Comparison of ENCODE assay signal across 8 mouse cellular contexts in the genomic region with DNA sequence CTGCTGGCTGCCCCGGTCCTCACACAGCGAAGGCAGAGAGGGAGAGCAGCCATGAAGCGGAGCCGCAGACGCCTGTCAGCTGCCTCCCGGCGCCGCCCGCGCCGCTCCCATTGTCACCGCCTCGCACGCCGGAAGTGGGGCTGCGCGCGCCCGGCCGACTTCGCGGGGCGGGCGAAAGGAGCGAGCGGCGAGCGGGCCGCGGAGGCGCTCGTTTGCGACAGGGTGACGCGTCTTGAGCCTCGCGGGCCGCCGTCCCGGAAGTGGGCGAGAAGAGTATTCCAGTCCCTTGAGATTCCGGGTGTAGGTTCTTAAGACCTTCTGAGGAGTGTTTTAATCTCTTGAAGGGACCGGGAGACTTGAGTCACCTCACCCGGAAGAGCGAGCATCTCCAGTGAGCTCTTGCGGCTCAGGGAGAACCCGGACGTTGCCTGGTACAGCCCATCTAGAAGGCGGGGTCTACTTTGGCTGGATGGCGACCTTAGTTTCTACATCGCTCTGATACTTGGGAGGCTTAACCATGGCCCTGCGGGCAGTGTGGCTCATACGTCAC. TPM values are rescaled to one million over a fixed set of nuclear protein-coding genes. Genes with fewer than 3 reads are reported as not detected.
DNase-seq lines count a peak whose midpoint lies in the region; ATAC-seq and TF ChIP-seq lines count a peak whose summit lies in the region.

Gene Exoc5, minus strand, starts transcription at position 380 of the 550 bp plus-strand sequence.

- no peaks in the 10 kb centered on the region for H3K27me3 ChIP-seq in MEL (ENCODE audit: control insufficient read depth in 1 of 2, insufficient read depth in 2 of 2, low read length in 2 of 2)
- no peaks in the 10 kb centered on the region for H3K27me3 ChIP-seq in cerebellum, adult 2 months (ENCODE audit: control insufficient read depth, insufficient read depth, low read length)
- H3K27me3 ChIP-seq in forebrain, postnatal 0 days (ENCODE audit: insufficient read depth, low read length): no peaks in the 10 kb centered on the region
- H3K27me3 ChIP-seq in lung, embryonic 15.5 days: no peaks in the 10 kb centered on the region

- TF ChIP-seq RAD21 in MEL (IDR thresholded peaks at IDR 0.05; ENCODE audit: low read depth, low read length): no peak

- WGBS in cerebellum, adult 2 months: under 1% methylated on average over 53 of the region's 53 CpGs
- under 1% methylated on average over 53 of the region's 53 CpGs for WGBS in forebrain, postnatal 0 days
- under 1% methylated on average over 53 of the region's 53 CpGs for WGBS in lung, embryonic 15.5 days

- peak within 1 kb of the TSS; percentile 70 for H3K4me2 ChIP-seq in forebrain, postnatal 0 days (ENCODE audit: low read depth)
- peak within 1 kb of the TSS; percentile 65 for H3K4me2 ChIP-seq in lung, embryonic 15.5 days

- H3K9me3 ChIP-seq in MEL (replicated peaks; ENCODE audit: insufficient read depth, low read length): no peaks in the 10 kb centered on the region
- H3K9me3 ChIP-seq in forebrain, postnatal 0 days (ENCODE audit: low read length): no peaks in the 10 kb centered on the region
- H3K9me3 ChIP-seq in lung, embryonic 15.5 days: no peaks in the 10 kb centered on the region

- H3K4me1 ChIP-seq in MEL (ENCODE audit: control insufficient read depth in 1 of 2, insufficient read depth in 2 of 2, low read length in 2 of 2): peaks cover 9 to 14% of the 10 kb centered on the region in 2 experiments
- no peaks in the 10 kb centered on the region; the same call in 1 of the 2 replicates for H3K4me1 ChIP-seq in cerebellum, adult 2 months (ENCODE audit: control insufficient read depth, insufficient read depth, low read length)
- H3K4me1 ChIP-seq in forebrain, postnatal 0 days (ENCODE audit: insufficient read depth): peaks cover 16% of the 10 kb centered on the region
- H3K4me1 ChIP-seq in lung, embryonic 15.5 days: peaks cover 18% of the 10 kb centered on the region

- peaks cover 44% of the 10 kb centered on the region for H3K79me2 ChIP-seq in MEL (ENCODE audit: control insufficient read depth, insufficient read depth, low read length, poor library complexity)

- H3K27ac ChIP-seq in MEL (ENCODE audit: control insufficient read depth, low read depth, low read length): peak within 1 kb of the TSS; percentile 96
- peak within 1 kb of the TSS; percentile 93 for H3K27ac ChIP-seq in cerebellum, adult 2 months (ENCODE audit: insufficient read depth, low read length)
- H3K27ac ChIP-seq in forebrain, postnatal 0 days (ENCODE audit: low read depth, low read length): peak within 1 kb of the TSS; percentile 99
- peak within 1 kb of the TSS; percentile 97 for H3K27ac ChIP-seq in lung, embryonic 15.5 days

- H3K36me3 ChIP-seq in MEL (ENCODE audit: control insufficient read depth in 1 of 2, insufficient read depth in 2 of 2, low read length in 2 of 2): peaks cover 0 to 40% of the 10 kb centered on the region in 2 experiments; a peak in 2 of 4 replicates
- no peaks in the 10 kb centered on the region for H3K36me3 ChIP-seq in forebrain, postnatal 0 days (ENCODE audit: insufficient read depth)
- no peaks in the 10 kb centered on the region for H3K36me3 ChIP-seq in lung, embryonic 15.5 days

- H3K4me3 ChIP-seq in MEL (ENCODE audit: control insufficient read depth in 1 of 2, insufficient read depth in 1 of 2, low read depth in 2 of 2, low read length in 2 of 2): peak within 1 kb of the TSS; percentile 90 to 99
- H3K4me3 ChIP-seq in cerebellum, adult 2 months (replicated peaks; ENCODE audit: insufficient read depth, low read depth, low read length): peak within 1 kb of the TSS; percentile 94
- peak within 1 kb of the TSS; percentile 97 for H3K4me3 ChIP-seq in forebrain, postnatal 0 days (ENCODE audit: low read depth, low read length)
- H3K4me3 ChIP-seq in lung, embryonic 15.5 days: peak within 1 kb of the TSS; percentile 69

- no peak for TF ChIP-seq CTCF in MEL (IDR thresholded peaks at IDR 0.05 in 2 of 3, conservative IDR thresholded peaks at IDR 0.05 in 1 of 3; ENCODE audit: control insufficient read depth in 1 of 3, insufficient read depth in 1 of 3, low read depth in 2 of 3, low read length in 3 of 3, poor library complexity in 1 of 3, severe bottlenecking in 1 of 3)
- TF ChIP-seq CTCF in cerebellum, adult 2 months (IDR thresholded peaks at IDR 0.05; ENCODE audit: borderline replicate concordance, insufficient read depth, low read depth, low read length): no peak
- TF ChIP-seq CTCF in forebrain, postnatal 0 days (IDR thresholded peaks at IDR 0.05; ENCODE audit: low read depth): no peak

- TF ChIP-seq POLR2A in MEL (IDR thresholded peaks at IDR 0.05; ENCODE audit: control insufficient read depth in 1 of 2, insufficient read depth in 1 of 2, low read depth in 1 of 2, low read length in 2 of 2, poor library complexity in 1 of 2): peak; percentile 86 to 93
- peak; percentile 72 for TF ChIP-seq POLR2A in cerebellum, adult 2 months (IDR thresholded peaks at IDR 0.05; ENCODE audit: borderline replicate concordance, insufficient read depth, low read length)

- ATAC-seq in forebrain, postnatal 0 days: peak; percentile 96
- ATAC-seq in lung, embryonic 15.5 days (ENCODE audit: borderline replicate concordance, extremely low read depth, low FRiP score, low TSS enrichment): peak; percentile 96

- H3K9ac ChIP-seq in MEL (ENCODE audit: control insufficient read depth, low read depth, low read length, poor library complexity, severe bottlenecking): peak within 1 kb of the TSS; percentile 95
- peak within 1 kb of the TSS; percentile 96 for H3K9ac ChIP-seq in forebrain, postnatal 0 days
- H3K9ac ChIP-seq in lung, embryonic 15.5 days: peak within 1 kb of the TSS; percentile 83

- TF ChIP-seq EP300 in MEL (IDR thresholded peaks at IDR 0.05; ENCODE audit: low read depth in 1 of 2, low read length in 2 of 2): peak in 1 of 2 experiments; percentile 36; a peak in 1 of 4 replicates

- peak; percentile 96 for DNase-seq in MEL (ENCODE audit: low read depth, low spot score)
- DNase-seq in cerebellum, adult 2 months: peak; percentile 96 to 97
- DNase-seq in forebrain, postnatal 0 days: peak; percentile 97
- peak; percentile 97 for DNase-seq in heart, postnatal 4 days
- DNase-seq in layer of hippocampus, adult 8-10 months (ENCODE audit: low spot score in 2 of 2): peak; percentile 92 to 95
- DNase-seq in ovary, adult 18-20 months (ENCODE audit: low spot score): peak; percentile 91
- peak; percentile 96 for DNase-seq in thymus, postnatal 0 days (ENCODE audit: low spot score)

TF ChIP-seq in MEL, 35 proteins besides CTCF, POLR2A, EP300 and RAD21:
- TF ChIP-seq GATA1 (IDR thresholded peaks at IDR 0.05; ENCODE audit: low read depth, low read length) (no peak), HCFC1 (IDR thresholded peaks at IDR 0.05; ENCODE audit: low read depth, low read length) (peak; percentile 90), UBTF (IDR thresholded peaks at IDR 0.05; ENCODE audit: borderline replicate concordance, insufficient read depth, low read depth, low read length) (0 out of 2 replicates have a peak, but pooled peaks have one; percentile 83), MXI1 (IDR thresholded peaks at IDR 0.05; ENCODE audit: low read depth, low read length) (peak; percentile 84), USF2 (IDR thresholded peaks at IDR 0.05; ENCODE audit: borderline replicate concordance in 1 of 2, insufficient read depth in 1 of 2, low read depth in 1 of 2, low read length in 2 of 2) (no peak), TBP (IDR thresholded peaks at IDR 0.05; ENCODE audit: low read depth, low read length) (peak; percentile 78), JUND (IDR thresholded peaks at IDR 0.05; ENCODE audit: low read depth, low read length) (no peak), CHD2 (IDR thresholded peaks at IDR 0.05; ENCODE audit: low read length) (no peak), E2F4 (IDR thresholded peaks at IDR 0.05; ENCODE audit: borderline replicate concordance, low read depth, low read length) (peak; percentile 59; the same call in 1 of the 2 replicates), GABPA (IDR thresholded peaks at IDR 0.05; ENCODE audit: low read depth, low read length) (no peak), USF1 (IDR thresholded peaks at IDR 0.05; ENCODE audit: low read depth, low read length) (no peak; the same call in 1 of the 2 replicates), ZNF384 (IDR thresholded peaks at IDR 0.05; ENCODE audit: low read depth, low read length) (no peak), POLR2AphosphoS2 (IDR thresholded peaks at IDR 0.05; ENCODE audit: low read length) (peak; percentile 65; the same call in 1 of the 2 replicates), TAL1 (IDR thresholded peaks at IDR 0.05; ENCODE audit: low read length) (no peak), ETS1 (IDR thresholded peaks at IDR 0.05; ENCODE audit: low read depth, low read length) (peak; percentile 73), RCOR1 (IDR thresholded peaks at IDR 0.05; ENCODE audit: low read depth, low read length) (no peak), MAFK (IDR thresholded peaks at IDR 0.05; ENCODE audit: borderline replicate concordance, low read depth, low read length) (no peak), ELF1 (IDR thresholded peaks at IDR 0.05; ENCODE audit: low read depth, low read length) (peak; percentile 93), SIN3A (IDR thresholded peaks at IDR 0.05; ENCODE audit: low read length) (peak; percentile 93), MAX (IDR thresholded peaks at IDR 0.05; ENCODE audit: low read length) (peak; percentile 56; the same call in 1 of the 2 replicates), MAZ (IDR thresholded peaks at IDR 0.05; ENCODE audit: low read depth, low read length) (peak; percentile 92; the same call in 1 of the 2 replicates), TCF12 (IDR thresholded peaks at IDR 0.05; ENCODE audit: low read depth, low read length) (peak; percentile 73), CHD1 (IDR thresholded peaks at IDR 0.05; ENCODE audit: low read depth, low read length) (no peak), NRF1 (IDR thresholded peaks at IDR 0.05; ENCODE audit: insufficient read depth, low read depth, low read length, poor library complexity, severe bottlenecking) (peak; percentile 58; the same call in 1 of the 2 replicates), NELFE (IDR thresholded peaks at IDR 0.05; ENCODE audit: low read depth, low read length) (peak; percentile 85)

RNA-seq across cellular contexts. Expression of gene Exoc5, which starts in this region (rescaled TPM):
- 33.3 and 34.9 TPM in 2 replicates for total RNA-seq in MEL (2012; rRNA removed)
- 10 to 100 TPM; 23.0 to 56.4 TPM for polyA plus RNA-seq in MEL (2012; ENCODE audit: insufficient read depth in 1 of 2, insufficient read length in 2 of 2, low read depth in 1 of 2, low replicate concordance in 2 of 2, missing spikeins in 1 of 2)
- polyA plus RNA-seq in cerebellum, adult 2 months (2012; rRNA removed): 27.1 and 27.7 TPM in 2 replicates
- total RNA-seq in forebrain, postnatal 0 days (2014; rRNA removed): 90.6 and 104 TPM in 2 replicates
- 51.7 and 61.2 TPM in 2 replicates for polyA plus RNA-seq in forebrain, postnatal 0 days (2015; fragmentation: Nextera tagmentation; extraction: Ambion mirVana)
- total RNA-seq in heart, postnatal 4 days (2021): 10 to 100 TPM; 38.2 to 38.9 TPM
- 10 to 100 TPM; 48.9 to 58.4 (median 54.3) TPM for total RNA-seq in layer of hippocampus, adult 8-10 months (2022)
- 45.6 and 46.1 TPM in 2 replicates for polyA plus RNA-seq in lung, embryonic 15.5 days (2015; fragmentation: Nextera tagmentation; extraction: Ambion mirVana)
- 50.0 and 52.6 TPM in 2 replicates for polyA plus RNA-seq in thymus, postnatal 0 days (2015; fragmentation: Nextera tagmentation; extraction: Ambion mirVana)

Comparison
In these comparisons a context has a peak if more than half of its experiments do, and no peak if none do; other contexts are left out.
1. Peak in every context shown above with its lines: DNase-seq, ATAC-seq, H3K4me3 ChIP-seq and H3K27ac ChIP-seq.